Mouse (Mus musculus) urinary bladder, adult 18-20 months (tissue): Measurements from ENCODE around the gene Ep300.

ENCODE experiments used
- DNase-seq, 2 experiments: peaks; one replicate each; pipeline ENCODE4 v3.0.0; 2022; ENCODE audit warnings: low spot score in 2 of 2, mixed read lengths in 2 of 2

The Ep300 gene

DNA sequence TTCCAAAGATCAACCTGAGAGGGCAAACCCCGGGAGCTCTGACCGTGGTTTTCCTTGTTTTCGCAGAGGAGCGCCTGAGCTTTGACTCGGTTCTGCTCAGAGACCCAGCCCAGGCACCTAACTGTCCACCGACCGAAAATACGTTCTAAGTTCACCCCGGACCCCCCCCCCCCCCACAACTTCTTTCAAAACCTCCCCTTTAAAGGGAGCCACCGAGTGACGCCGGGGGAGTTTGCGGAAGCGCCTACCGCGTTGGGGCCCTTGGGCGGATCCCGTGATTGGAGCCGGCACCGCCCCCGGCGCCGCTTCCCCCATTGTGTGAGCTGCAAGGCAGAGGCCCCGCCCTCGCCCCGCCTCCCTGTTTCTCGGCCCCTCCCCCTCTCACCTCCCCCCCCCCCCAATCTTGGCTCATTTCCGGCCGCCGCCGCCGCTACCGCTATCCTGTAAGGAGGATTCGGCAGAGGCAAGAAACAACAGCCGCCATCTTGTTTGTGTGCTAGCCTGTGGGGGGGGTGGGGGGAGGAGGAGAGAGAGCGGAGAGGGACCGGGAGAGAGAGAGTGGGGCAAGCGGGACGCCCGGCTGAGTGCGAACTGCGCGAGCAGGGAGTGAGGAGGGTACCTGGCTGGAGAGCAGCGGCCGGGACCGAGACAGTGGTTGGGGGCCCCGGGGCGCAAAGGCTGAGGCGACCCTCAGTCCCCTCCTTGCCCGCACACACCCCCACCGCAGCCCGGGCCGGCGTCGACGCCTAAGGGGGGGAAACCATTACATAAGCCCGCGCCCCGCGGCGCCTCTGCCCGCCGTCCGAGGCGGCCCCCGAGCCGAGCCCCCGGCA is at the start of gene Ep300:
Gene Ep300 (plus strand): TSS at position 439 of the 833 bp plus-strand sequence.
- DNase-seq: peak; percentile 76 to 94

GRCm38 (mm10) chr15:81535881-81536351 is 49.2 kb upstream of the Ep300 start:
- DNase-seq: no peak

GRCm38 (mm10) chr15:81538149-81538548 is 47.0 kb upstream of the Ep300 start:
- DNase-seq: no peak

- DNase-seq: no peak
Observed at GRCm38 (mm10) chr15:81539560-81539959, 45.6 kb upstream of the Ep300 start.

DNA sequence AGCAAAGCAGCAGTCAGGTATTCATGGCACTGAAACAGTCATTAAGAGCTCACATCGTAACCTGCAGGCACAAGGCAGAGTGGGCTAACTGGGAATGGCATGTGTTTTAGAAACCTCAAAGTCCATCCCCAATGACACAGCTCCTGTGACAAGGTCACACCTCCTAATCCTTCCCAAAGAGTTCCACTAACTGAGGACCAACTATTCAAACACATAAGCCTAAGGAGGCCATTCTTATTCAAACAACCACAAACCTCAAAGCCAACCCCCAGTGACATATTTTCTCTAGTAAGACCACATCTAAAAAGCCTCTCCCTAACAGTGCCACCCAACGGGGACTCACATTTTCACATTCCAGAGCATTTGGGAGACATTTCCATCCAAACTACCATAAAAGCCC is 40.2 kb upstream of the Ep300 start:
- DNase-seq: no peak

- no peak for DNase-seq
Observed at GRCm38 (mm10) chr15:81545387-81546176, 39.6 kb upstream of the Ep300 start.

DNA sequence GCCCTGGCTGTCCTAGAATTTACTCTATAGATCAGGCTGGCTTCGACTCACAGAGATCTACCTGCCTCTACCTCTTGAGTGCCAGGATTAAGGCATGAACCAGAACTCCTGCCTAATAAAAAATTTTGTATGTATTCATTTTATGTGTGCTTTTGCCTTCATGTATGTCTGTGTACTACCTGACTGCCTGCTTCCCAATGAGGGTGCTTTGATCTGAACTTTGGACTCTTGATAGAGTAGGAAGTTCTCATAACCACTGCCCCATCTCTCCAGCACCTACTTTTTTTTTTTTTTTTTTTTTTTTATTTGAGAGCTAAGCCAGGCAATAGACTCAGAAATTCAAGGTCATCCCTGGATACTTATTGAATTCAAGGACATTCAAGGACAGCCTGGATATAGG is 31.7 kb upstream of the Ep300 start:
- DNase-seq: no peak

DNA sequence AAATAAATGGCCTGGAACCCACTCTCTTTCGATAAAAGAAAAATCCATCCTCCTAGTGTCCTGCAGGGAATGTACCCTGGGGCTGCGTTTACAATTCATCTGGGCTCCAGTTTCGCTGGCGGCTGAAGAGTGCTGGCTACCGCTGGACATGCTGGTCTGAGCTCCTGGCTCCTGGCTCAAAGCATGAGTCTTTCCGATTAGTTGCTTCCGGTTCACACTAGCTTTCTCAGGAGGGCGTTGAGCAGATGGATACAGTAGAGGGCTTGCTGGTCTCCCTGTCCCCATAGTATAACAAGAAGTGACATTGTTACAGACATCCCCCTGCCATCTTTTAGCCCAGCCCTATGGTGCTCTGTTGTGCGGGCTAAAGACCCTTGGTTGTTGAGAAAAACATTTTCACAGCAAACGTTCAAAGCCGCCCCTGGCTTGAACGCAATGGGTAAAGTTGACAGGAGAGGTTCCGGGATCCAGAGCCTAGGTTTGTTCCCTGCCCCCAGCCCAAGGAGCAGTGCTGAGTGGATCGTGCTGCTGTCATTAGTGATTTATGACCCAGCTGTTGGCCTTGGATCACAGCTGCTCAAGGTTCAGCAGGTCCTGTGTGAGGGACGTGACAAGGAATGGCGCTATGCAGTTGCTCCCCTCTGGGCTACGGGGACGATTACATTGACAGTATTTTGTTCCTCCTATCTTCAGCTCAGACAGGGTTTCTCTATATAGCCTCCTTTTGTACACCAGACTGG is 30.4 kb upstream of the Ep300 start:
- no peak for DNase-seq

DNA sequence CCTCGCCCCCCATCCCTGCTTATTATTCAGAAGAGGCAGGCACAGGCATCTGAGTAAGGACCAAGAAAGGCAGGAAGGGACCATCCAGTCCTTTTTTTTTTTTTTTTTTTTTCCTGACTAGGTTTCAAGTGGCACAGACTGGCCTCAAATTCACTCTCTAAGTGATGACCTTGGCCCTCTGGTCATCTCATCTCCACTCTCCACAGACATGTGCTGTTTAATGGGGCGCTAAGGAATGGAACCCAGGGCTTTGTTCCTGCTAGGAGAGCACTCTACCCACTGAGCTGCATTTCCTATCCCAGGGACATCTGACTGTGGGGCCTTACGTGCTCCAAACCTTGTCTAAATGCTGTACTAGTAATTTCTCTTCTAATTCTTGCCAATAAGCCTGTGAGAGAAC is 29.2 kb upstream of the Ep300 start:
- no peak for DNase-seq

- DNase-seq: no peak
Observed at GRCm38 (mm10) chr15:81561501-81561900, 23.6 kb upstream of the Ep300 start.

GRCm38 (mm10) chr15:81561996-81562395 is 23.2 kb upstream of the Ep300 start:
- no peak for DNase-seq

DNA sequence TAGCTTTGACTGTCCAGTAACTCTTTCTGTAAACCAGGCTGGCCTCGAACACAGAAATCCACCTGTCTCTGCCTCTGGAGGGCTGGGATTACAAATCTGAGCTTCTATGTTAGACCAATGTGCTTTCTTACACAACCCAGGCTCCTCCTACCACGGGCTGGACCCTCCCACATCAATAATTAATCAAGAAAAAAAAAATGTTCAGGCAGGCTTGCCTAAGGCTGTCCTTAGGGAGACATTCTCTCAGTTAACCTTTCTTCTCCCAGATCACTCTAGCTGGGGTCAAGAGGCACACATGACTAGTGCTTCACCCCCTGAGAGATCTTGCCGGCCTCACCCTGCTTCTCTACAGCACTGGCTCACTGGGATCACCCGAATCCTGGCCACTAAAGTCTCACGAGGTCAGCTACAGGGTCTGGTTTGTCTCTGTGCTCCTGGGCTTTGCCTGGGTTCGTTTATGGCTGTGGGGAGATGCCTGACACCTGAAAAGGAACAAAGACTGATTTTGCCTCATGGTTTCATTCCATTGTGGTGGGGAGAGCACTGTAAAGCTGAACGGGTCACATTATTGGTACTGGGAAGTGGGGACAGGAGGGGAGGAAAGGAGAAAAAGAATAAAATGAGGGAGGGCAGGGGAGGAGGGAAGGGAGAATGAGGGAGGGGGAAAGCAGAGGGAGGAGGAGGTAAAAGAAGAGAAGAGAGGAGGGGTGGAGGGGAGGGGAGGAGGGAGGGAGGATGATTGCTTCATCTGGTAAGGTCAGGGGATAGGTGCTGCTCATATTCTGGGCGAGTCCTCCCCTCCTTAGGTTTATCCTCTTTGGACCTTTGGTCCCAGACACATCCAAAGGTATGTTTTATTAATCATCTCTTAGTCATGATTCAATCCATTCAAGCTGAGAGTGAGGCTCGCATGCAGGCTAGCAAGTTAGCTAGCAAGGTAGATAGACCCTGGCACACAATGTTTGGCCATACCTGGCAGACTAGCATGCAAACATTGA is 22.4 kb upstream of the Ep300 start:
- DNase-seq: no peak

GRCm38 (mm10) chr15:81568093-81568492 is 17.1 kb upstream of the Ep300 start:
- no peak for DNase-seq

- DNase-seq: no peak
Observed at GRCm38 (mm10) chr15:81568592-81568991, 16.6 kb upstream of the Ep300 start.

DNA sequence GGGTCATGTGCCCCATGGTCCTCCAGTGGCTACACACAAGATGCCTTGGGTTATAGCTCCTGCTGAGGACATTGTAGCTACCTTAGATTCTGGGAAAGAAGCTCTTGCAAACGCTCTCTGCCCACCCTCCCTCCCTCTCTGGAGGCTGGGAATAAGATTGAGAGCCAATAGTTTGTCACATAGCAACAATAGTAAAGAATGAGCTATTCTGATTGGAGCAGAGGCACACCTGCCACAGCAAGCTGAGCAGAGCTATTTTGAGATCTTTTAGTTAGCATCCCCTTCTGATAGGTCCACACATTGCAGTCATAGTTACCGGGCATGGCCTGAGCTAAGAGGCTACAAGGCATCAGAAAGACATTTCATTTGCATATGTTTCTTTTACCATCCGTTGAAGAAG is 8.2 kb upstream of the Ep300 start:
- DNase-seq: no peak

GRCm38 (mm10) chr15:81577743-81578165 is 7.4 kb upstream of the Ep300 start:
- no peak for DNase-seq

- DNase-seq: no peak
Observed at GRCm38 (mm10) chr15:81584466-81584865, 685 bp upstream of the Ep300 start.

GRCm38 (mm10) chr15:81585746-81586461 is 753 bp downstream of the Ep300 start:
- DNase-seq: peak; percentile 84 to 85

GRCm38 (mm10) chr15:81586466-81586865 is 1.3 kb downstream of the Ep300 start:
- DNase-seq: no peak

GRCm38 (mm10) chr15:81587686-81588085 is 2.5 kb downstream of the Ep300 start:
- DNase-seq: no peak
